Mouse (Mus musculus) hindbrain, embryonic 10.5 days (tissue): ENCODE results near the gene Ppox. TPM values are rescaled to one million over a fixed set of nuclear protein-coding genes. Genes with fewer than 3 reads are reported as not detected.

Experiments
- DNase-seq: peaks from one replicate; pipeline ENCODE4 v3.0.0-alpha.2; 2017; ENCODE audit warnings: low spot score
- H3K27ac ChIP-seq: fragments of 300-500 bp; sonication (generic); 2 replicates; pipeline ENCODE4 v1.5.1; 2016; ENCODE audit warnings: mild to moderate bottlenecking, moderate library complexity
- H3K27me3 ChIP-seq: fragments of 300-500 bp; sonication (generic); 2 replicates; pipeline ENCODE4 v1.6.1; 2016; ENCODE audit warnings: mild to moderate bottlenecking; ENCODE audit not compliant: poor library complexity, insufficient read depth, severe bottlenecking
- H3K36me3 ChIP-seq: fragments of 300-500 bp; sonication (generic); 2 replicates; pipeline ENCODE4 v1.6.1; 2016; ENCODE audit warnings: mild to moderate bottlenecking, moderate library complexity
- H3K4me1 ChIP-seq: fragments of 300-500 bp; sonication (generic); replicated peaks from 2 replicates; pipeline ENCODE4 v1.6.1; 2016; ENCODE audit warnings: mild to moderate bottlenecking
- H3K4me3 ChIP-seq: fragments of 300-500 bp; sonication (generic); 2 replicates; pipeline ENCODE4 v1.5.1; 2016; ENCODE audit warnings: mild to moderate bottlenecking, moderate library complexity
- H3K9me3 ChIP-seq: fragments of 300-500 bp; sonication (generic); 2 replicates; pipeline ENCODE4 v1.6.1; 2016; ENCODE audit warnings: mild to moderate bottlenecking, moderate library complexity
- WGBS: fragments of 180-500 bp; shearing (Covaris S2); methylation state at CpG from one replicate; pipeline ENCODE4 v1.1.7; 2016; 5-methylcytosine and 5-hydroxymethylcytosine counted together
- polyA plus RNA-seq: library from polyadenylated mRNA; unstranded; fragments of >200 nt; fragmentation: Nextera tagmentation; extraction: Ambion mirVana; gene quantifications from 2 replicates; pipeline ENCODE4 v1.2.1, GENCODE M21; 2016

The Ppox gene
- polyA plus RNA-seq, 1 experiment from 2014 or later, result 56.2 TPM

GRCm38 (mm10) chr1:171240911-171241310 lies 40.1 kb downstream of the Ppox start:
- WGBS, result 91% methylated on average over 10 of the region's 10 CpGs
- H3K4me3 ChIP-seq, result no peak overlapping the region
- no peaks in the 10 kb centered on the region for H3K27me3 ChIP-seq
- peaks cover 95% of the 10 kb centered on the region for H3K36me3 ChIP-seq
- peaks cover 5% of the 10 kb centered on the region for H3K4me1 ChIP-seq
- DNase-seq, result no peak
- no peak overlapping the region for H3K27ac ChIP-seq
- no peaks in the 10 kb centered on the region for H3K9me3 ChIP-seq

- no peak for DNase-seq
- Histone ChIP-seq H3K4me3 (no peak overlapping the region), H3K27ac (no peak overlapping the region), H3K36me3 (peaks cover 97% of the 10 kb centered on the region), H3K4me1 (no peaks in the 10 kb centered on the region), H3K9me3 (no peaks in the 10 kb centered on the region), H3K27me3 (no peaks in the 10 kb centered on the region)
- WGBS, result 79% methylated on average over 15 of the region's 15 CpGs
Observed at GRCm38 (mm10) chr1:171239992-171240744, 40.8 kb downstream of the Ppox start.

- WGBS, result 77% methylated on average over 14 of the region's 14 CpGs
- peaks cover 100% of the 10 kb centered on the region for H3K36me3 ChIP-seq
- H3K4me1 ChIP-seq, result no peaks in the 10 kb centered on the region
- no peaks in the 10 kb centered on the region for H3K9me3 ChIP-seq
- H3K27ac ChIP-seq, result no peak overlapping the region
- DNase-seq, result peak; percentile 59
- H3K27me3 ChIP-seq, result no peaks in the 10 kb centered on the region
- no peak overlapping the region for H3K4me3 ChIP-seq
Observed at GRCm38 (mm10) chr1:171238463-171238862, 42.5 kb downstream of the Ppox start.

- H3K9me3 ChIP-seq, result no peaks in the 10 kb centered on the region
- no peak overlapping the region for H3K27ac ChIP-seq
- no peaks in the 10 kb centered on the region for H3K4me1 ChIP-seq
- H3K4me3 ChIP-seq, result no peak overlapping the region
- WGBS, result 90% methylated on average over 6 of the region's 6 CpGs
- no peak for DNase-seq
- H3K27me3 ChIP-seq, result no peaks in the 10 kb centered on the region
- H3K36me3 ChIP-seq, result peaks cover 96% of the 10 kb centered on the region
Observed at GRCm38 (mm10) chr1:171237438-171237837, 43.5 kb downstream of the Ppox start.

GRCm38 (mm10) chr1:171235791-171236190 lies 45.2 kb downstream of the Ppox start:
- no peak for DNase-seq
- Histone ChIP-seq H3K4me1 (peaks cover 3% of the 10 kb centered on the region; the same call in 1 of the 2 replicates), H3K9me3 (no peaks in the 10 kb centered on the region), H3K4me3 (no peak overlapping the region), H3K36me3 (peaks cover 80% of the 10 kb centered on the region), H3K27ac (no peak overlapping the region), H3K27me3 (no peaks in the 10 kb centered on the region)
- 91% methylated on average over 4 of the region's 4 CpGs for WGBS

GRCm38 (mm10) chr1:171234538-171234937 lies 46.4 kb downstream of the Ppox start:
- H3K27ac ChIP-seq, result no peak overlapping the region
- peaks cover 67% of the 10 kb centered on the region for H3K36me3 ChIP-seq
- no peaks in the 10 kb centered on the region for H3K9me3 ChIP-seq
- H3K4me1 ChIP-seq, result peaks cover 15% of the 10 kb centered on the region
- H3K27me3 ChIP-seq, result no peaks in the 10 kb centered on the region
- no peak overlapping the region for H3K4me3 ChIP-seq
- DNase-seq, result no peak
- WGBS, result 95% methylated on average over 4 of the region's 4 CpGs

GRCm38 (mm10) chr1:171234126-171234525 lies 46.9 kb downstream of the Ppox start, which contains the start of gene Fcer1g:
Gene Fcer1g, minus strand, starts transcription at chr1:171234365.
- H3K4me3 ChIP-seq, result no peak within 1 kb of the TSS
- H3K27ac ChIP-seq, result no peak within 1 kb of the TSS
- H3K9me3 ChIP-seq, result no peaks in the 10 kb centered on the region
- DNase-seq, result no peak
- H3K27me3 ChIP-seq, result no peaks in the 10 kb centered on the region
- peaks cover 63% of the 10 kb centered on the region for H3K36me3 ChIP-seq
- 94% methylated on average over 14 of the region's 14 CpGs for WGBS
- peaks cover 15% of the 10 kb centered on the region for H3K4me1 ChIP-seq

GRCm38 (mm10) chr1:171232800-171233730 lies 47.9 kb downstream of the Ppox start:
- Histone ChIP-seq H3K27me3 (no peaks in the 10 kb centered on the region), H3K9me3 (no peaks in the 10 kb centered on the region), H3K4me1 (peaks cover 15% of the 10 kb centered on the region), H3K36me3 (peaks cover 52% of the 10 kb centered on the region), H3K27ac (no peak overlapping the region), H3K4me3 (no peak overlapping the region)
- DNase-seq, result no peak
- WGBS, result 84% methylated on average over 12 of the region's 12 CpGs

- 87% methylated on average over 5 of the region's 5 CpGs for WGBS
- H3K36me3 ChIP-seq, result peaks cover 45% of the 10 kb centered on the region
Observed at GRCm38 (mm10) chr1:171232348-171232747, 48.6 kb downstream of the Ppox start.

GRCm38 (mm10) chr1:171231844-171232243 lies 49.1 kb downstream of the Ppox start:
- no peak for DNase-seq
- Histone ChIP-seq H3K4me3 (no peak overlapping the region), H3K27ac (no peak overlapping the region), H3K27me3 (no peaks in the 10 kb centered on the region), H3K36me3 (peaks cover 40% of the 10 kb centered on the region), H3K4me1 (peaks cover 15% of the 10 kb centered on the region), H3K9me3 (no peaks in the 10 kb centered on the region)
- WGBS, result 75% methylated on average over 4 of the region's 4 CpGs

More at GRCm38 (mm10) chr1:171232348-171232747, 48.6 kb downstream of the Ppox start:
- Histone ChIP-seq H3K4me3 (no peak overlapping the region), H3K4me1 (peaks cover 15% of the 10 kb centered on the region), H3K27ac (no peak overlapping the region), H3K9me3 (no peaks in the 10 kb centered on the region), H3K27me3 (no peaks in the 10 kb centered on the region)
- DNase-seq, result no peak

- no peak for DNase-seq
- H3K4me1 ChIP-seq, result peaks cover 19% of the 10 kb centered on the region
- 0 out of 2 replicates have a peak, but pooled peaks cover under 1% of the 10 kb centered on the region for H3K27me3 ChIP-seq
- peaks cover 24% of the 10 kb centered on the region for H3K36me3 ChIP-seq
- no peak overlapping the region for H3K4me3 ChIP-seq
- no peaks in the 10 kb centered on the region for H3K9me3 ChIP-seq
- WGBS, result 51% methylated on average over 3 of the region's 3 CpGs
- H3K27ac ChIP-seq, result peak overlapping the region; percentile 29; the same call in 1 of the 2 replicates
Observed at GRCm38 (mm10) chr1:171230215-171230614, 50.8 kb downstream of the Ppox start.

GRCm38 (mm10) chr1:171229750-171230149 lies 51.2 kb downstream of the Ppox start:
- DNase-seq, result no peak
- Histone ChIP-seq H3K4me1 (peaks cover 19% of the 10 kb centered on the region), H3K27me3 (0 out of 2 replicates have a peak, but pooled peaks cover 3% of the 10 kb centered on the region), H3K27ac (peak overlapping the region; percentile 29; the same call in 1 of the 2 replicates), H3K36me3 (peaks cover 19% of the 10 kb centered on the region), H3K4me3 (no peak overlapping the region), H3K9me3 (no peaks in the 10 kb centered on the region)
- WGBS, result 57% methylated on average over 6 of the region's 6 CpGs
